Mouse (Mus musculus) stomach, postnatal 0 days (tissue): ENCODE data around the gene Rab1b.

ENCODE experiments used
- CTCF ChIP-seq: IDR thresholded peaks from 2 replicates; pipeline ENCODE4 v1.5.1; 2016; ENCODE audit warnings: antibody characterized with exemption, low read depth, mild to moderate bottlenecking, moderate library complexity
- EP300 ChIP-seq: optimal IDR thresholded peaks from 2 replicates; pipeline ENCODE3; 2016; ENCODE audit warnings: antibody characterized with exemption

GRCm38 (mm10) chr19:5060365-5061330, 46.2 kb downstream of the Rab1b start:
- TF ChIP-seq CTCF (no peak), EP300 (no peak)
